Mouse (Mus musculus) urinary bladder, postnatal 4 days (tissue): ENCODE data around the gene Mtmr6.
A peak's percentile ranks its signal among the peaks of the same experiment; 100 is the strongest.

Experiments used
- DNase-seq, 2 experiments: peaks; one replicate each; pipeline ENCODE4 v3.0.0; 2021 to 2022; ENCODE audit warnings: low spot score in 2 of 2

The Mtmr6 gene

DNA sequence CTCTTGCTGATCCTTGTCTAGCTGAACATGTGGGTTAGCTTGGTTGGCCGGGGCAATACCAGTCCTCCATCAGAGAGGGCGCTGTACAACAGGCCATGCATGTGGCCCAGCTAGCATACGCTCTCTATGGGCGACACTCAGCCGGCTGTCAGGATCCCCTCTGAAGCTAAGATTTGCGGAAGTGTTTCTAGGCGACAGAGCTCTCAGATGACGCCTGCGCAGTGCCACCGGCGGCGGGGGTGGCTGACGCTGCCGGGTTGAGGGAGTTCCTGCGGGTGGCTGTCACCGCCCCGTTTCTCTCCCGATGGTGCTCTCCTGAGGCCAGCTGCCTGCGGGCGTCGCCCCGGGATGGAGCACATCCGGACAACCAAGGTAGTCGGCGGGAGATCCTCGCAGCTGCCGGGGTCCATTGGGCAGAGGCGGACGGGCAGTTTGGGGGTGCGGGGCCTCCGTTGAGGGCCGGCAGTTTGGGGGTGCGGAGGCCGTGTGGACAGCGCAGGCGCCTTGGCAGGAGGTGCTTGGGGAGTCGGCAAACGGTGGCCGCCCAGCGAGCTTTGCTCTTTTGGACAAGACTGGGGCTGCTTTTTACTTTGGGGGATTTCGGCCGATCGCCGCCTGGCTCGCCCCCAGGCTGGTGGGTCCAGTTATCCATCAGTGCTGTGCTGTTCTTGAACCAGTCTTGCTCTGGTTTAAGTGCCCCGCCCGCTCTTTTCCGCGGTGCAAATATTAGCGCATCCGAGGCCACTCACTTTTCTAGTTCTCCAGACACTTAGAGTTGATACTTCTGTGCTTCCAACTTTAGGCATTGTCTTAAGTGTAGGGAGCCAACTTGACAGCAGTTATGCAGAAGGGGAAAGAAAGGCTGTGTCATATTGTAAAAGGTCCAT lies at the start of gene Mtmr6:
Mtmr6 (plus strand) TSS at position 239 of the 887 bp plus-strand sequence.
- peak; percentile 88 to 90 for DNase-seq

DNA sequence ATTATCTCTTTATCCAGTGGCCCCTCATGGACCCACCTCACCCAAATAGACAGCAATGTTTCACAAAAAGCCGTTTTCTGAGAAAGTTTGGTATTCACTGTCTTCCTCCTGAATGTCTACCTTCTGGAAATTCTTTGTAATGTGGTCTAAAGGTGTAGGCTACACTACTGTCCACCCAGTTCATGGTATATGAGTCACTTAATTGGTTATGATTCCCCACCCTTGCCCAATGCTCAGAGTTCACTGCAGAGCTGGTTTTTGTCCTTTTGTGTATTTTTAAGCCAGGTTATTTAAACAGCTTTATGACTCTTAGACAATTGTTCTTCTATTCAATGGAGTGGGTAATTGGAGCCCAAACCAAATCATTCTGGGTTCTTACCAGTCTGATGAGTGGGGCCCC lies 48.9 kb upstream of the Mtmr6 start:
- no peak for DNase-seq

DNA sequence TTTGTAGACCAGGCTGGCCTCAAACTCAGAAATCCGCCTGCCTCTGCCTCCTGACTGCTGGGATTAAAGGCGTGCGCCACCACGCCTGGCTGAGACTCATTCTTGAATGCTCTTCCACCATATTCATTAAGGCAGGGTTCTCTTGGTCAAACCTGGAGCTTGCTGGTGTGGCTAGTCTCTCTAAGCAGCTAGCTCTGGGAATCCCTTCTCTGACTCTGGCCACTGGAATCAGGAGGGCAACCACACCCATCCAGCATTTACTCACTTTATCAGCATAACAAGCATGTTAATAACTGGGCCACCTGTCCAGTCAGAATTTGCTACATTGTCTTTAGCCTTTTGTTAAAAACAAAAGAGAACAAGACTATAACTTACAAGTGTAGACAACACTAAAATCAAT lies 47.4 kb upstream of the Mtmr6 start:
- no peak for DNase-seq

DNA sequence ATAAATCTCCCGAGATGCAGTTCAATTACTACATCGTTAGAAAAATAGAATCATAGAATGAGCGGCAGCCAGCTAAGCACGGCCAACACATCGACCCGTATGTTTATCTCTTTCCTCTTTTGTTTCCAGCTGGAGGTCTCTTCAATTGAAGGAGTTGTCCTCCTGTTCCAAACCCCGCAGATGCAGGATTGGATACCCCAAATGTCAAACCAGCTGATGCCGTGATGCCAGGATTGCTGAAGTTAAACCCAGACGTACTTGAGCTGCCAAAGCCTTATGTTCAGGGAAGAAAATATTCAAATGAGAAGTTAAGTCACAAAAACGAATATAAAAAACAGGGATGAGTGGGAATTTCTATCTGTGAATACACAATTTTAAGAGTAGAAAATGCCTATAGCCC lies 45.1 kb upstream of the Mtmr6 start:
- no peak for DNase-seq

DNA sequence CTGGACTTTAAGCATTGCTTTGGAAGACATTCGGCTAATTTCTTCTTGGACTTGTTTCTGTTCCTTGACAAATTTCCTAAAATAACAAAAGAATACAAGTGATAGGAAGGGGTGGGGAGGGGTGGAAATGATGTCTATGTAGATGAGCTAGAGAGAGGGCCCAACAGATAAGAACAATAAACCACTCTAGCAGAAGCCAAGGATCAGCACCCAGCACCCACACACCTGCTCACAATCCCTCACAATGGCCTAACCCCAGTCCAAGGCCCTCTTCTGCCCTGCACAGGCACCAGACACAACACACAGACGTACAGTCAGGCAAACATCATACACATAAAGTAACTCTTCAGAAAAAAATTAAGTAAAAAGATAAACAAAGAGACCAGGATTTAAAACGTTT lies 26.5 kb upstream of the Mtmr6 start:
- DNase-seq = no peak

DNA sequence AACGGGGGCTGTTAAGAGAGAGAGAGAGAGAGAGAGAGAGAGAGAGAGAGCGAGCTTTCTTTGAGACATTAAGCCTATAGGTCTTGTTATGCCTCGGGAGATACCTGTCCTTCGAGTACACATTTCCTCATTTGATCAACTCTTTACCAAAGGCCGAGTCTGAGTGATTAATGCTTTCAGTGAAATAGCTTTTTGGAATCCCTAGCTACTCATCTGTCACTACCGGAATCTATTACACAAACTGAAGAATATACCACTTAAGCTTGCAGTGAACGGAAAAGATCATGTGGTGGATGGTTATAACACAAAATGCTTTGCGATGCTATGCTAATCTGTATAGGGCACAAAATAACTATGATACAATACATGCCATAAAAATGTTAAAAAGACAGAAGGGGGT lies 14.7 kb upstream of the Mtmr6 start:
- DNase-seq = no peak

DNA sequence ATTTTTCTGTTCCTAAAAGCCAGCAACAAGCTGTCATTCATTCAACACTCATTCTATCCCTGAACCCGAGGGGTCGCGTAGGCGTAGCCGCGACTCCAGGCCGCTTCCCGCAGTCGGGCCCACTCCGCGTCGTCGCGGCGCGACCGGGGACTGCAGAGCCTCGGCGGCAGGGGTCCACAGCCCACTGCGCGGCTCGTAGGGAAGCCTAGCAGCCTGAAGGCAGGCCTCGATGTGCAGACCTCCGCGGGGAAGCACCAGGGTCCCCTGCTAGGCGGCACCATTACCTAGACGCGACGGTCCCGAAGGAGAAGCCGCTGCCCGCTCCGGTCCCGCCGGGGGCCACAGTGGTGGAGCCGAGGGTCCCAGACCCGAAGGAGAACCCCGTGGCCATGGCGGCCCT lies 14.1 kb upstream of the Mtmr6 start:
- DNase-seq = no peak

DNA sequence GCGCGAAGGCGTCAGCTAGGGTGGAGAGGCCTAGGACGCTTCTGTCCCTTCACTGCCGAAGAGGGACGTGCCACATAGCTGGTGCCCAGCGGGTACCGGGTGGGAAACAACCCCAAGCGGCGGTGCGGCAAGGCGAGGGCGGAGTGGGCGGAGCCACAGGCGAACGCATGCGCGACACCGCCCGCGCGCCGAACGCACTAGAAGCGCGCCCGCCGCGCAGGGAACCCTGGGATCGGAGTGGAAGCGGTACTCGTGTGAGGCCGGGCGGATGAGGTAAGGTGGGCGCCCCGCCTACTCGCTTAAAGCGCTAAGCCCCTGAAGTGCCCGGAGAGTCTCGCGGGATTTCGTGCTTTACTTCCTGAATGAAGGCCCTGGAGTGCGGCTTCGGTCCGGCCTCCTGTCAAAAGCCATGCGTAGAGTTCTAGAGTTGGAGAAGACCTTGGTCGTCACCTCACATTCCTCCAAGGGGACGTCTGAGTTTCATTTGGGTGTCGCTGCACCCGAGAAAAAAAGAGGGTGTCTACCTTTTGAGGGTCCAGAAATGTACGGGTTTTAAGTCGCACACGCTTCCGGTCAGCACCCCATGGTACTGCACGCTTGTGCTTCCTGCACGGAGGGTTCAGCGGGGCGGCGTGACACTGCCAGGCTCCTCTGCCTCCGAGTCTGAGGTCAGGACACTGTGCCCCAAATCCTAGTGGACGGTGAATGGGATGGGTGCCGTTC lies 13.6 kb upstream of the Mtmr6 start, which contains the start of the genes Nupl1 and Gm49336:
Nupl1 (minus strand) TSS at position 151 of the 723 bp plus-strand sequence.
Gm49336 (minus strand) TSS at position 227 of the 723 bp plus-strand sequence.
- DNase-seq = peak; percentile 96 to 98

DNA sequence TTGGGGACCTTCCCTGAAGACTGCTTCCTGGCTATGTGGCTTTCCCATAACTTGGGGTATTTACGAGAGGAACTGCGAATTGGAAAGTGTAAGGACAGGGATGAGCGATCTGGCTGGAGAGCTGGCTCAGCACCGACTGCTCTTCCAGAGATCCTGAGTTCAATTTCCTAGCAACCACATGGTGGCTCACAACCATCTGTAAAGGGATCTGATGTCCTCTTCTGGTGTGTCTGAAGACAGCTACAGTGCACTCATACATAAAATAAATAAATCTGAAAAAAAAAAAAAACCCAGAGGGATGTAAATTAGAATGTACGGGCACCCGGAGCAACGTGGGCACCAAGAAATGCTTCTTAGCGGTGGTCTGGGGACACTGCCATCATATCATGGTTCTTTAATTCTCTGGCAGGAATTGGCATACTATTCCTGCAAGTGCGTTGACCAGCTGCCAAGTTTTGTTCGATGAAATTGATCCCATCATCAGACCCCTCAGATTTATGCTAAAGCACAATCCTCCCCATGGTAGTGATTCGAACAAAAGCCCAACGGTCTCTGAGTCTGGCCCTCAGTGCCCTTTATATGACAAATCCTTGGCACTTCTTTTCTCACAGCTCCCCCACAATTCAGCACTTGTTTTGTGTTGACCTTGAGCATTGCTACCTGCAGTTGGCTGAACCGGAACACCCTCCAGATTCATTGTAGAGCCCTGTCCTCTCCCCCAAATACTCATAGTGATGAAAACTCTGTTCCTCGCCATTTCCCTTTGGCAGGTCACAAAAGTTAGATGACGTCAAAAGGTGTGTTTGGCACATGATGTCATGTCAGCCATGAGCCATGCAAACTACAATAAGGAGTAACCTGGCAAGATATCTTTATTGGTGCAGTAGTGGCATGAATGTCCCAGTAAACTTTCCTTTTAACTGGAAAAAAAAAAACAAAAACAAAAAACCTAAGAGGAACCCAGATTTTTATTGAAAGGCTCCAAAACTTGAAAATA lies 12.7 kb upstream of the Mtmr6 start:
- DNase-seq = no peak

DNA sequence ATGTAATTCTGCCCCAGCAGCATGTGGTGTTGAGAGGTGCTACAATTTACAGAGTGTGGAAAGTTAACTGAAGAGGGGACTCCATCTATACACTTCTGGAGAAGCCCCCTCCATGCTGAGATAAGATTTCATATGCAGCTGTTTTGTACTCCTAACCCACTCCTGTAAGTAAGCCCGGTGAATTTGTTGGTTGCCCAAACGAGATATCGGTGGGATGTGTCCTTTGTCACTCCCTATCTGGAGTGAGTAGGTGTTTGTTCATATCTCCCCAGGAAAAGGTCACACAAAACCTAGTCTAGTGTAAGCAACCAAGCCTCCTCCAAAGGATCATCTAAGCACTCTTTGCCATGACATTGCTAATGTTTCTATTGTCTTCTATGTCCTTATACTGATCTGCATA lies 11.6 kb upstream of the Mtmr6 start:
- no peak for DNase-seq

DNA sequence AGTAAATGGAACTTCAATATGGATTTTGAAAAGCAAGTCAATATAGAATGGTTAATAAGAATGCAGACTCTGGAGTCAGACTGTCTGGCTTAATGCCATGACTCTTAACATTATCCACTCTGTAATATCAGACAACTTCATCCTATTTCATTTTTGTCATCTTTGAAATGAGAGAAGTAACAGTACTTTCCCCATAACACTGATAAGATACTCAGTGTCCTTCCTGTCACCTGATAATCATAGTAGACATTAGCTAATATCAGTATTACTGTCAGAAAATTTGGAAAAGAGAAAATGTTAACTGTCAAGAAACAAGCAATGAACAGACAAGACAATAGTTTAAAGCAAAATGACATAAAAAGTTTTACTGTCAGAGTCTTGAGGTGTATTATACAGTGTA lies 10.3 kb upstream of the Mtmr6 start:
- DNase-seq = no peak

DNA sequence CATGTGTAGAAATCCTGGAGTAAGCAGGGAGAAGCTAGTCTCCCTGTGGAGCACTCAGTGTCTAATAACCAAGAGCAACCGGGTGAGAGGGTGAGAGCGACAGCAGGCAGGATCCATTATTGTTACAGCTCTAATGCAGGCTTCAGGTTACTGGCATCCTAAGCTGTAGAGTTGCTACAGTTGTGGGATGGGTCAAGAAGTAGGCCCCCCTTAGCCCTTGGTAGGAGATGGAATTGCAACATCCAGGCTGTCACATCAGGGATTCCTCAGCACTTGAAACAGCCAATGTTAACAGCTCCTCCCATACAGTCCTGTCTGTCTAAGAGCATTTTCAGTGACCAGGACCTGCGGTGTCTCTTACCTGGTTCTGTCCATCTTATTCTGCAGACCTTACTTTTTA lies 8.7 kb upstream of the Mtmr6 start:
- DNase-seq = no peak

DNA sequence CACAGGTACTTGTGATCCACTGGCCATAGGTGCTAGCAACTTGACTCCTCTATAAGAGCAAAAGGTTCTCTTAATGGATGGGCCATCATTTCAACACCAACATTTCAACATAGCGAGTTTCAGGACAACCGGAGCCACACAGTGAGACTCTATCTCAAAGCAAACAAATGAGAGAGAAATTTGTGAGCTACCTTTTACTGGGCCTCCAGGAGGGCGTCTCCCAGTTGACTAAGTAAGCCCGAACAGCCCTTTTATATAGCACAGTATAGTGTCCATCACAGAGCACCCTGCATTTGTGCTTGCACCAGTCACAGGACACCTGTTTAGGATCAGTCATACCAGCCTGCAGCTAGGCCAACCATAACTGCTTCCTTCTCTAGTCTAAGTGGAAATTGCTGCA lies 7.9 kb upstream of the Mtmr6 start:
- no peak for DNase-seq

DNA sequence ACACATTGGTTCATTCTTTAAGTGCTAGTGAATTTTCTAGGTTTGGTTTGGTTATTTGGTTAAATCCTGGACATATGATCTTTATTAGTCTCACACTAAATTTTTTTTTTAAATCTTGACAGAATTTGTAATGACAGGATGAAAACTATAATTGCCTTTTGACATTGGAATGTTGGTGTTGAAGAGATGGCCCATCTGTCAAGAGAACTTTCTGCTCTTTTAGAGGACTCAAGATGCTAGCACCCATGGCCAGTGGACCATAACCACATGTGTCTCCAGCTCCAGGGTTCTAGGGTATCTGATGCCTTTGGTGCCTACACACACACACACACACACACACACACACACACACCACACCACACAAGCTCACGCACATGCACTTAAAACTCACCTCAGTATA lies 7.2 kb upstream of the Mtmr6 start:
- DNase-seq = no peak

DNA sequence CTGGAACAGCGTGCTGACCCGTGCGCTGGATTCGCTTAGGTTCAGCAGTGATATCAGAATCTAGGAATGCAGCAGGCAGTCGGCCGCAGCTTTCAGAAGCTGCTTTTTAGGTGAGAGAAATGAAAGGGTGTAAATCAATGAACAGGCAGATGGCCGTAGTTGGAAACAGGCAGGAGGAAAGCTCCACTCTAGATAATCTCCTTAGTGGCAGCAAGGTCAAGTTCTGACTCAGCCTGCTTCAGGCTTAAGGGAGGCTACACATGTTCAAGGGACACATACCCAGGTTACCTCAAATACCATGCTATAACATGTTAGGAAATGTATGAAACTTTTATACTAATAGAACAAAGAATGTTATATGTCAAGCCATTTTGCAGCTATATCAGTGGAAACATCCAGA lies 2.7 kb upstream of the Mtmr6 start:
- no peak for DNase-seq

DNA sequence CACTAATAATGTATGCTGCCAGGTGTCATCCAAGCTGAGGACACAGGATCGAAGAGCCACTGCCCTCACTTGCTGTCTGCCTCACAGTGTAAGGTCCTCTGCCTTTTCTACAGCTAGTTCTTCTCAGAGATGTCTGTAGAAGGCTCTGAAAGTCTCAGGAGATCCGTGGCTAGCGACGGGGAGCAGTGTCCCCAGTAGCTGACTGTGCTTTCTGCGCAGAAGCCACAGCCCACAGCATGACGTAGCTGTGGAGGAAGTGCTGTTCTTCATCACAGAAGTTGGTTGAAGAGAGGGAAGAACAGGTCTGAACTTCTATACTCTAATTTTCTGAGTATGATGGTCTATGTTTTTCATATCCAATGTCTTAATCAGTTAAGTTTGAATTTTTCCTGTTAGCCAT lies 4.3 kb downstream of the Mtmr6 start:
- DNase-seq = no peak

DNA sequence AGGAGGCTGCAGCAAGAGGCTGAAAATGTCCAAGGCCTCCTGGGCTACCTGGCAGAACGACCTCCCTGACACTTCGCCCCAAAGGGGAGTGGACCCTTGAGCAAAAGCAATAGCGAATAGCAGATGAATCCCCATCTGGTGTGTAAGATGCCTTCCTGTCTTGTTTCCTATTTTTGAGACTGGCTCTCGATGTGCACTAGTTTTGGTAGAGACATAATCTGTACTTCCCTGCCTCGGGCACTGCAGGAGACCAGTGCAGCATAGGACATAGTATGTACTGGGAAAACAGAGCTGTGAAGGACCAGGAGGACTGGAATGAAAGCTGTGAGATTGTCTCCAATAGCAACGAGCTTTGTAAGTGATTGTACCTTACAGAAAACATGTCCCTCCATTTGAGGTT lies 8.3 kb downstream of the Mtmr6 start:
- DNase-seq = no peak

DNA sequence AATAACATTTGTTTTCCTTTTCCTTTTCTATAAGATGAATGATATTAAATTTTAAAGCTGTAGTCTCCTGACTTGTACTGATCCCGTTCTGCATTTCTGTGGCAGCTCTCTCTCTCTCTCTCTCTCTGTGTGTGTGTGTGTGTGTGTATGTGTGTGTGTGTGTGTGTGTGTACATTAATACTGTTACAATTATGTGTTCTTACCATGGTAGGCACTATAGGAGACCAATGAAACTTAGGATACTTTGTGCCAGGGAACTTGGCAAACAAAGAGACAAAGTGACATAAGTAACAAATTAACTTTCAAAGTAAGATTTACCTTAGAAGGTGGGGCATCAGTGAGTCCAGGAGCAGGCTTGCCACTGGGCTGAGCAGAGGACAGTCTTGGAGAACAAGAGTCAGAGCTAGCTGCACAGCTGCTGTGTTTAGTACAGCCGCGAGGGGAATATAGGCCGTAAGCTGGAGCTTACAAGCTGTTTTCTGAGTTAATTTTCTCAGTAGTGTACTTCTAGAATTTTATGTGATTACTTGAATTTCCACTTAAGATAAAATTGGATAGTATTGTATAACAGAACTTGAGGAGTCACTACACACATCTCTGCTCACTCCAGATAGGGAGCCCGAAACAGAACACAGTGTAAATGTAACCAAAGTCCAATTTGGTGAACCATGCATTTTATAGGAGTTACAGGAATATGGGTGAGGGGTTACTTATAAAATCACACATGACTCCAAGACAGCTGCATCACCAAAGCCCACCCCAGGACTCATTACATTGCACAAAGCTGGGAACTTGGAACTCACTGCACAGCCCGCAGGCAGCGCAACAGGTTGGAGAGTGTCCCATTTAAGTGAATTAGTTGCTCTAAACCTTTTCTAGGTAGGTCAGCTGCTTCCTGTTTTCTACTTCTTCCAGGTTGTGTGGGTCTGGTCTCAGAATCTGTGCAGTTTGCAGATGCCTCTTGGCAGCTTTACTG lies 10.6 kb downstream of the Mtmr6 start:
- no peak for DNase-seq

DNA sequence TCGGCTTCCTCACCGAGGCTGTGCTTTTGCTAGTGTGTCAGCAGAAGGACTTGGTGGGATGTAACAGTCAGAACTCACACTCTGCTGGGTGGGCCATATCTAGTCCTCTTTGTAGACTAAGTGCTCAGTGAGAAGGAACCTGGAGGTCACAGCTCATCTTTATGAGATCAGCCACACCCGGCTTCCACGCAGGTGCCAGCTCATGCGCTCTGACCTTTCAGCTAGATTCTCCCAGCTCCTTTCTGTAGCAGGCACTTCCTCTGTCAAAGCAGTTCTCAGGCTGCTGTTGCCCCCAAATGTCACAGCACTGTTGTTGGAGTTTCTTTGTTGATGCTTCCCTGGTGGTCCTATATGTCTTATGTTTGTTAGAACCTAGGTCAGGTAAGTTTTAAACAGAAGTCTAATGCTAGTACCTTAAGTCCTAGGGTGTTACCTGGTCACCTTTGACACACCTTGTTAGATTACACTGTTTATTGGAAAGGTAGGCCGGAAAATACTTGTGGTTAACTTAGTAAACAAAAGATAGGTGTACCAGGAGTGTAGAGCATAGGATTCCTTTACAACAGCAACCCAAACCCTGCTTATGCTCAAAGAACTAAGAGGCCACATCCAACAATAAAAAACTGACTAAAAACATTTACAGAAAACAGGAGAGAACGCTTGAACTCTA lies 21.3 kb downstream of the Mtmr6 start:
- no peak for DNase-seq

DNA sequence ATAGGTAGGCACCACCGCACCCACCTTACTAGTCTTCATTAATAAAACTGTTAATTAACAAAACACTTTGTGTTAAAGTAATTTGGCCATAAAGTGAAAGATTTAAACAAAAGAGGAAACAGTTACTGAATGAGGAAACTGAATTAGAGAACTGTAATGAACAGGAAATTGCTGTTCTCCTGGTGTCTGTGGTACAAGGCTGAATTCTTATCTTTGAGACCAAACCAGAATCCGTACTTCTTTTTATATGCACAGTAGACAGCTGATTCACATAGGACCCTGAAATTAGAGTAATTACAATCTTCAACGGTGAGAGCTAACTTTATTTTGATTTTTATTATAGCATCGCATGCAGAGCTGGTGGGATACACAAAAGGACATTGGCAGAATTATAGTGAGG lies 25.3 kb downstream of the Mtmr6 start:
- no peak for DNase-seq
